Mouse (Mus musculus) forebrain, embryonic 10.5 days (tissue): ENCODE measurements around the gene Peli2. TPM values are rescaled to one million over a fixed set of nuclear protein-coding genes. Genes with fewer than 3 reads are reported as not detected.

Experiments used
- DNase-seq: peaks from one replicate; pipeline ENCODE4 v3.0.0-alpha.2; 2017; ENCODE audit warnings: low spot score; ENCODE audit errors: extremely low spot score
- H3K27ac ChIP-seq: fragments of 300-500 bp; sonication (generic); 2 replicates; pipeline ENCODE4 v1.5.1; 2016; ENCODE audit warnings: mild to moderate bottlenecking
- H3K27me3 ChIP-seq: fragments of 300-500 bp; sonication (generic); 2 replicates; pipeline ENCODE4 v1.6.1; 2016; ENCODE audit warnings: mild to moderate bottlenecking; ENCODE audit not compliant: poor library complexity, severe bottlenecking
- H3K36me3 ChIP-seq: fragments of 300-500 bp; sonication (generic); replicated peaks from 2 replicates; pipeline ENCODE4 v1.6.1; 2016; ENCODE audit warnings: mild to moderate bottlenecking, moderate library complexity
- H3K4me1 ChIP-seq: fragments of 300-500 bp; sonication (generic); 2 replicates; pipeline ENCODE4 v1.6.1; 2016
- H3K4me3 ChIP-seq: fragments of 300-500 bp; sonication (generic); 2 replicates; pipeline ENCODE4 v1.5.1; 2016; ENCODE audit warnings: mild to moderate bottlenecking, moderate library complexity
- H3K9me3 ChIP-seq: fragments of 300-500 bp; sonication (generic); 2 replicates; pipeline ENCODE4 v1.6.1; 2016; ENCODE audit warnings: mild to moderate bottlenecking, moderate library complexity
- WGBS: fragments of 180-500 bp; shearing (Covaris S2); methylation state at CpG from one replicate; pipeline ENCODE4 v1.1.7; 2016; 5-methylcytosine and 5-hydroxymethylcytosine counted together
- polyA plus RNA-seq: library from polyadenylated mRNA; unstranded; fragments of >200 nt; fragmentation: Nextera tagmentation; extraction: Ambion mirVana; gene quantifications from 2 replicates; pipeline ENCODE4 v1.2.1, GENCODE M21; 2016

Peli2 gene
- polyA plus RNA-seq, 1 experiment from 2014 or later = 6.8 TPM

- H3K9me3 ChIP-seq = no peaks in the 10 kb centered on the region
- no peak overlapping the region for H3K4me3 ChIP-seq
- H3K4me1 ChIP-seq = peaks cover 14% of the 10 kb centered on the region
- H3K36me3 ChIP-seq = peaks cover 4% of the 10 kb centered on the region; the same call in 1 of the 2 replicates
- 91% methylated on average over 9 of the region's 9 CpGs for WGBS
- no peaks in the 10 kb centered on the region for H3K27me3 ChIP-seq
- no peak for DNase-seq
- H3K27ac ChIP-seq = no peak overlapping the region
Observed at GRCm38 (mm10) chr14:48222051-48222450, 101.4 kb downstream of the Peli2 start.

GRCm38 (mm10) chr14:48222684-48223083, 102.1 kb downstream of the Peli2 start:
- Histone ChIP-seq H3K27ac (no peak overlapping the region), H3K4me1 (peaks cover 14% of the 10 kb centered on the region), H3K27me3 (no peaks in the 10 kb centered on the region), H3K36me3 (peaks cover 10% of the 10 kb centered on the region), H3K9me3 (no peaks in the 10 kb centered on the region), H3K4me3 (no peak overlapping the region)
- no peak for DNase-seq
- 89% methylated on average over 9 of the region's 9 CpGs for WGBS

GRCm38 (mm10) chr14:48224203-48224602, 103.6 kb downstream of the Peli2 start:
- H3K4me3 ChIP-seq = no peak overlapping the region
- H3K9me3 ChIP-seq = no peaks in the 10 kb centered on the region
- 95% methylated on average over 1 of the region's 1 CpGs for WGBS
- H3K27ac ChIP-seq = no peak overlapping the region
- H3K27me3 ChIP-seq = no peaks in the 10 kb centered on the region
- H3K4me1 ChIP-seq = peaks cover 14% of the 10 kb centered on the region
- no peak for DNase-seq
- H3K36me3 ChIP-seq = peaks cover 12% of the 10 kb centered on the region

- H3K4me1 ChIP-seq = peaks cover 14% of the 10 kb centered on the region
- H3K36me3 ChIP-seq = peaks cover 12% of the 10 kb centered on the region
- no peaks in the 10 kb centered on the region for H3K27me3 ChIP-seq
- H3K4me3 ChIP-seq = no peak overlapping the region
- no peaks in the 10 kb centered on the region for H3K9me3 ChIP-seq
- DNase-seq = no peak
- H3K27ac ChIP-seq = no peak overlapping the region
- WGBS = 45% methylated on average over 5 of the region's 5 CpGs
Observed at GRCm38 (mm10) chr14:48224861-48225300, 104.3 kb downstream of the Peli2 start.

GRCm38 (mm10) chr14:48225810-48226446, 105.3 kb downstream of the Peli2 start:
- Histone ChIP-seq H3K4me1 (peaks cover 14% of the 10 kb centered on the region), H3K4me3 (no peak overlapping the region), H3K27ac (no peak overlapping the region), H3K27me3 (no peaks in the 10 kb centered on the region), H3K36me3 (peaks cover 12% of the 10 kb centered on the region), H3K9me3 (no peaks in the 10 kb centered on the region)
- WGBS = 82% methylated on average over 7 of the region's 7 CpGs
- DNase-seq = no peak

- Histone ChIP-seq H3K27me3 (no peaks in the 10 kb centered on the region), H3K9me3 (no peaks in the 10 kb centered on the region), H3K36me3 (peaks cover 12% of the 10 kb centered on the region), H3K4me3 (no peak overlapping the region), H3K27ac (no peak overlapping the region), H3K4me1 (peaks cover 14% of the 10 kb centered on the region)
- WGBS = 74% methylated on average over 10 of the region's 10 CpGs
- no peak for DNase-seq
Observed at GRCm38 (mm10) chr14:48226759-48227158, 106.1 kb downstream of the Peli2 start.

- H3K4me3 ChIP-seq = no peak overlapping the region
- DNase-seq = no peak
- WGBS = 90% methylated on average over 20 of the region's 20 CpGs
- no peak overlapping the region for H3K27ac ChIP-seq
- H3K4me1 ChIP-seq = 0 out of 2 replicates have a peak, but pooled peaks cover 3% of the 10 kb centered on the region
- no peaks in the 10 kb centered on the region for H3K27me3 ChIP-seq
- H3K9me3 ChIP-seq = no peaks in the 10 kb centered on the region
- no peaks in the 10 kb centered on the region for H3K36me3 ChIP-seq
Observed at GRCm38 (mm10) chr14:48234785-48235519, 114.3 kb downstream of the Peli2 start.

GRCm38 (mm10) chr14:48241335-48241734, 120.7 kb downstream of the Peli2 start:
- Histone ChIP-seq H3K36me3 (peaks cover 5% of the 10 kb centered on the region), H3K9me3 (no peaks in the 10 kb centered on the region), H3K27ac (no peak overlapping the region), H3K4me3 (no peak overlapping the region), H3K27me3 (no peaks in the 10 kb centered on the region), H3K4me1 (no peaks in the 10 kb centered on the region)
- DNase-seq = no peak
- WGBS = 93% methylated on average over 7 of the region's 7 CpGs

- no peak for DNase-seq
- Histone ChIP-seq H3K27ac (no peak overlapping the region), H3K4me3 (no peak overlapping the region), H3K4me1 (peaks cover 1% of the 10 kb centered on the region; the same call in 1 of the 2 replicates), H3K9me3 (no peaks in the 10 kb centered on the region), H3K27me3 (no peaks in the 10 kb centered on the region), H3K36me3 (peaks cover 5% of the 10 kb centered on the region)
- 90% methylated on average over 3 of the region's 3 CpGs for WGBS
Observed at GRCm38 (mm10) chr14:48246236-48246635, 125.6 kb downstream of the Peli2 start.

- peaks cover 8% of the 10 kb centered on the region for H3K4me1 ChIP-seq
- H3K27me3 ChIP-seq = no peaks in the 10 kb centered on the region
- peaks cover 5% of the 10 kb centered on the region for H3K36me3 ChIP-seq
- no peaks in the 10 kb centered on the region for H3K9me3 ChIP-seq
- no peak overlapping the region for H3K27ac ChIP-seq
- H3K4me3 ChIP-seq = no peak overlapping the region
- no peak for DNase-seq
- WGBS = 94% methylated on average over 9 of the region's 9 CpGs
Observed at GRCm38 (mm10) chr14:48246963-48247362, 126.3 kb downstream of the Peli2 start.

- DNase-seq = no peak
- Histone ChIP-seq H3K4me3 (no peak overlapping the region), H3K36me3 (peaks cover 8% of the 10 kb centered on the region), H3K4me1 (peaks cover 10% of the 10 kb centered on the region), H3K9me3 (no peaks in the 10 kb centered on the region), H3K27ac (no peak overlapping the region), H3K27me3 (no peaks in the 10 kb centered on the region)
- 96% methylated on average over 2 of the region's 2 CpGs for WGBS
Observed at GRCm38 (mm10) chr14:48249459-48249858, 128.8 kb downstream of the Peli2 start.

- no peak for DNase-seq
- H3K36me3 ChIP-seq = peaks cover 5% of the 10 kb centered on the region
- H3K9me3 ChIP-seq = no peaks in the 10 kb centered on the region
- 91% methylated on average over 9 of the region's 9 CpGs for WGBS
- H3K4me3 ChIP-seq = no peak overlapping the region
- no peaks in the 10 kb centered on the region for H3K27me3 ChIP-seq
- no peak overlapping the region for H3K27ac ChIP-seq
- peaks cover 10% of the 10 kb centered on the region for H3K4me1 ChIP-seq
Observed at GRCm38 (mm10) chr14:48249909-48250308, 129.3 kb downstream of the Peli2 start.

GRCm38 (mm10) chr14:48251381-48251979, 130.9 kb downstream of the Peli2 start:
- H3K4me3 ChIP-seq = no peak overlapping the region
- 56% methylated on average over 9 of the region's 9 CpGs for WGBS
- H3K9me3 ChIP-seq = no peaks in the 10 kb centered on the region
- H3K36me3 ChIP-seq = peaks cover 10% of the 10 kb centered on the region
- peaks cover 15% of the 10 kb centered on the region for H3K4me1 ChIP-seq
- H3K27me3 ChIP-seq = no peaks in the 10 kb centered on the region
- peak overlapping the region; percentile 54; the same call in 1 of the 2 replicates for H3K27ac ChIP-seq
- no peak for DNase-seq
